Mouse (Mus musculus) 3134 (cell line): ENCODE results near the gene Grin2c.

Source experiments
- DNase-seq: peaks from one replicate; pipeline ENCODE4 v3.0.0-alpha.2; 2011; ENCODE audit warnings: low spot score; ENCODE audit not compliant: insufficient read length; ENCODE audit errors: extremely low read depth

Grin2c gene

DNA sequence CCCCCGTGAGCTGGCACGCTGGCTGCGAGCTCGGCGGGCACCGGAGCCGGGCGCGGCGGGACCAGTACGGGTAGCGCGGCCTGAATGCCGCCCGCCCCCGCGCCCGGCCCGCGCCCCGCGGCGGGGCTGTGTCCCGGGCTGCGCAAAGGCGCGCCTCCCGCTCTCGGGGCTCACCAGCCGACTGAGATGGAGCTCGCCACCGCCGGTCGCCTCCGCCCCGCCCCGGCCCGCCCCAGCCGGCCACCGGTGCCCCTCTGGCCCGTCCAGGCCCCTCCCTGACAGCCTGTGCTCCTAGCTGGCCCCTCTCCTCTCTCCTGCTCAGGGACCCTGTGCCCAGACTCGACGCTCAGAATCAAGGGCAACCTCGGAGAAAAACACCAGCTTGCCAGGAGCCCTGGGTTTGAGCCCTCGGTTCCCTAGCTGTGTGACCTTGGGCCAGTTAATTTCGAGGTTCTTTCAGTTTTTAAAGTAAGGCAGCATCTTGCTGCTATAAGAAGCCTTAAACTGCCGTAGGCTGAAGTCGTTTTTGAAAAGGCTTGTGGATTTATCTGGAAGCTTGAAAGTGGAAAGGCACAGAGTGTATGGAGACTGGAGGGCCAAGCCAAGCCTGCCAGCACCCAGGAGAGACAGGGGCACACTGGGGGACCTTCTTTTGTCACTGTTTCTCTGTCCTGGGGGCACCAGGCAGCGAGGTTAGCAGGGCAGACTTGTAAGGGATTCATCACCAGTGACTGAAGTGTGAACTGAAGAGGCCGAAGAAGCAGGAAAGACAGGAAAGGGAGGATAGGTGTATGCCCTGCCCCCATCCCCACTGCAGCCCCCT lies at the start of gene Grin2c:
Gene Grin2c (minus strand): TSS at position 183 of the 823 bp plus-strand sequence.
- DNase-seq, result no peak

GRCm38 (mm10) chr11:115314249-115314648 lies 47.2 kb upstream of the Grin2c start:
- no peak for DNase-seq

DNA sequence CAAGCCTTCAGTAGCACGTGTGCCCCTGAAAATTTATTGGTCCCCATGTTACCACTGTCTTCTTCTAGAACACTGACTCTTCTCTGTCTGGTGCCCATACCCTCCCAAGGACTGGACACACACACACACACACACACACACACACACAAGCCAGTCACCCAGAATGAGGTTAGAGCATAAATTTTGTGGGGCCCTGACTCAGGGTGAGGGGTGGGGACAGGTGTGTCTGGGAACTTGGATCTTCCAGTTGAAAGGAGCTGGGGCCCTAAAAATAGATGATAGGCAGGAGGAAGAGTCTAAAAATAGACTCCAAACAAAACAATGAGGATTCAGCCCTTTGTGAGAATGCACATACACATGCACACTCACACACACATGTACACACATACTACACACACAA lies 41.7 kb upstream of the Grin2c start:
- no peak for DNase-seq

DNA sequence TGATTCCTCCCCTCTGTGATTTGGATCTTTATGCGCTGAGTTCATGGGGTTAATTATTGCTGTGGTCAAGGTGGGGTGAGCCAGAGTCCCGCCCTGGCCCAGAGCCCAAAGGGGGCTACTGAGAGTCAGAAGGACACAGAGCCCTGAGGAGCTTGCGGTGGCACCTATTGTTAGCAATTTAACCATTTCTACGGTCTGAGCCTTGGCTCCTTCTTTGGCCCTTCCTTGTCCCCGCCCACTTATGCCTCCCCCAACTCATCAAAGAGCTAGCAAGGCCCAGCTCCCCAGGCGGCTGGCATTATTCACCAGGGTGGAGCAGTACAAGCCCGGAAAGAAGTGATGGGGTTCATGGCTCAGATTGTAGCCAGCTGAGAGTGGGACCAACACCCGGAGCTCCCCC lies 39.8 kb upstream of the Grin2c start, which contains the start of gene Otop2:
Gene Otop2 (plus strand): TSS at position 301 of the 400 bp plus-strand sequence.
- no peak for DNase-seq

GRCm38 (mm10) chr11:115303167-115303566 lies 36.1 kb upstream of the Grin2c start:
- DNase-seq, result no peak

- peak; percentile 61 for DNase-seq
Measured at GRCm38 (mm10) chr11:115301351-115301750, 34.3 kb upstream of the Grin2c start.

GRCm38 (mm10) chr11:115300745-115301144 lies 33.7 kb upstream of the Grin2c start:
- no peak for DNase-seq

DNA sequence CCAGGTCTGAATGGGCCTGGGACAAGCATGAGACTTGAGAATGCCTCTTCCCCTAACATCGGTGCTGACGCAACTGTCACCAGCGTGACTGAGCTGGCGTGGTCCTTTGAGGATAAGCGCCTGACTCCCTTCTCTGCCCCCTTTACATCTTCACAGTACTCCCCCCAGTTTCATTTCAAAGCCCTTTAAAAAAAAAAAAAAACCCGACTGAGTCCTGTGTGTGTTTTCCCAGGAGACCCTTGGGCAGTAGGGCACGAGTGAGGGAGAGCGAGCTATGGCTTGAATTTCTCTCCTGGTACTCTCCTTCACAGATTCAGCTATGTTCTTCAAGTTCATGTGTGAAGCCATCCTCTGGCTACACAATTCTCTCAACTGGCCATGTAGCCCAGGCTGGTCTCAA lies 31.1 kb upstream of the Grin2c start:
- DNase-seq, result no peak

- DNase-seq, result no peak
Measured at GRCm38 (mm10) chr11:115297214-115297826, 30.3 kb upstream of the Grin2c start, which contains the start of gene Fads6. Fads6 (minus strand) TSS chr11:115297663.

DNA sequence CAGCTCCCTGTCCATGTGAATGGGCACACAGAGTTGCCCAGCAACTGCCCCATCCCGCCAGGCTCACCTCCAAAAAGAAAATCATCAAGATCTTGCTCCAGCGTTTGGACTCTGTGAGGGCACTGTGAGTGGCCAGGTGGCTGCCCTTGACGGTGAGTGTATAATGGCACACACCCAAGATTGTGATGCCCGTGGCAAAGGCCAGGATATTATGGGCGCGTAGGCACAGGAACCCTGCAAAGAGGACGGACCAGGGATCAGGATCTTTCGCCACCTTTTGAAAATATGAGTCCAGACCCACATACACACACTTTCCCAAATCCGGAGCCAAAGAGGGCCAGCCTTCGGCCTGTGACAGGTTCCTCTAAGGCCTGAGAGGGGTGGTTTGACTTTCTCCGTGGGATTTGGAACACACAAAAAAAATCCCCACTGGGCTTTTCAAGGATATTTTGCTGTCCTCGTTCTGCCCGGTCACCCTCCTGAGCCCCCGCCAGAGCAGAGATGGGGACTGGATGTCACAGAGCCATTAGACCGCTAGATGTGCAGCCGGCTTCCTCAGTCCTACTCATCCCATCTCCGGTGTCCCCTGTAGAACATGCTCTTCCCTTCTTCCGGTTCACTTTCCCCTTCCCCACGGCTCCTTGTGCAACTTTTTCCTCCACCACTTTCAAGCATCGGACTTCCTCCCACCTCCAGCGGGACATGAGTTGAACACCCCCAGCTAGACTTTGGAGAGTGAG lies 29.6 kb upstream of the Grin2c start:
- DNase-seq, result no peak

GRCm38 (mm10) chr11:115295939-115296338 lies 28.9 kb upstream of the Grin2c start:
- DNase-seq, result no peak

GRCm38 (mm10) chr11:115292631-115293375 lies 25.8 kb upstream of the Grin2c start:
- no peak for DNase-seq

- DNase-seq, result no peak
Measured at GRCm38 (mm10) chr11:115291503-115291902, 24.5 kb upstream of the Grin2c start.

GRCm38 (mm10) chr11:115290919-115291318 lies 23.9 kb upstream of the Grin2c start:
- DNase-seq, result peak; percentile 55

GRCm38 (mm10) chr11:115290314-115290713 lies 23.3 kb upstream of the Grin2c start:
- DNase-seq, result no peak

- DNase-seq, result no peak
Measured at GRCm38 (mm10) chr11:115289885-115290284, 22.8 kb upstream of the Grin2c start.

GRCm38 (mm10) chr11:115288305-115288704 lies 21.3 kb upstream of the Grin2c start:
- no peak for DNase-seq

DNA sequence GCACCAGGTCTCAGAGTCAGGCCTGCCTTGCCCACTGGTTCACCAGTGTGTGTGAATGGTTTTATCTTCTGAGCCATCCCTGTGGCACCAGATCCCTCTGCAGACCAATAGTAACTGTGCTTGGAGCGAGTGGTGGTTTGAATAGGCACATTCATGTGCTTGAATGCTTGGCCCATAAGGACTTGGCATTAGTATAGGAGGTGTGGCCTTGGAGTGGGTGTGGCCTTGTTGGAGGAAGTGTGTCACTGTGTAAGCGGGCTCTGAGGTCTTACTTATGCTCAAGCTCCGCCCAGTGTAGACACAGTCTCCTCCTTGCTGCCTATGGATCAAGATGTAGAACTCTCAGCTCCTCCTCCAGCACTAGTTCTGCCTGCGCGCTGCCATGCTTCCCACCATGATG lies 20.3 kb upstream of the Grin2c start:
- DNase-seq, result no peak

DNA sequence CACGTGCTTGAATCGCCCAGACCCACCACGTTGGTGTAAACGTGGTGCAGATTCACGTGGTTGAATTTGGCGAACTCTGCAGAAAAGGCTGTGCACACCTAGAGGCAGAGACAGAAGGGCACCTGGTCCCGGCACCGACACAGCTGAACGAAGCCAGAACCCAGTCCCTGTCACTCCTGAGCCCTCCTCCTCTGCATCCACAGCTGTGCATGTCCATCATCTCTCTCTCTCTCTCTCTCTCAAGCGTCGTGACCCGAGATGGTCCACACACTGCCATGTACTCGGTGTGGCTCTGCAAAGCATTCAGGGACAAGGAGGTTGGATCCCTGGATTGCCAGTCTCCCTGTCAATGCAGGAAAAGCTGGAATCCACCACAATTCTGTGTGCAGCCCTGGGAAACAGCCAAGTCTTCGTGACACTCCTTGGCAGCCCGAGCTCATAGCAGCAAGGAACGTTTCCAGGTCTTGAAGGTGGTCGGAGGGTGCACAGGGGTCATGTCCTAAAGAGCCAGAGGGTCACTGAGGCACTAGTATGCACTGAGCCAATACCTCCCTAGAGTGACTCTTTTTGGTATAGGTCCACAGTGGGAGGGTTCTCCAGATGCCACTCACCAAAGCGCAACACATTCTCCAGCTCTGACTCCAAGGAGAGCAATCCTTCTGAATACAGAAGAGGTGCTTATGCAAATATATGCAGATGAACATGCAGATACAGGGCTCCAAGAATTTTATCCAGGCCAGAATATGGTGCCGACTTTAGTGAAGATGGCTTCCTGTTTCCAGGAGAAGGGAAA lies 19.4 kb upstream of the Grin2c start:
- DNase-seq, result no peak

- no peak for DNase-seq
Measured at GRCm38 (mm10) chr11:115285282-115285681, 18.2 kb upstream of the Grin2c start.
